Mouse (Mus musculus) activated CD4-positive, CD25-positive, alpha-beta regulatory T cell, adult 9 weeks (primary cell): Measurements from ENCODE around the gene Ifi206. TPM values are rescaled to one million over a fixed set of nuclear protein-coding genes. Genes with fewer than 3 reads are reported as not detected.

Experiments used
- polyA plus RNA-seq: library from polyadenylated mRNA; unstranded; fragments of 100-300 nt; shearing (Covaris generic); gene quantifications from one replicate; pipeline ENCODE4 v1.2.1, GENCODE M21; 2017

The Ifi206 gene
- 163 TPM for polyA plus RNA-seq

DNA sequence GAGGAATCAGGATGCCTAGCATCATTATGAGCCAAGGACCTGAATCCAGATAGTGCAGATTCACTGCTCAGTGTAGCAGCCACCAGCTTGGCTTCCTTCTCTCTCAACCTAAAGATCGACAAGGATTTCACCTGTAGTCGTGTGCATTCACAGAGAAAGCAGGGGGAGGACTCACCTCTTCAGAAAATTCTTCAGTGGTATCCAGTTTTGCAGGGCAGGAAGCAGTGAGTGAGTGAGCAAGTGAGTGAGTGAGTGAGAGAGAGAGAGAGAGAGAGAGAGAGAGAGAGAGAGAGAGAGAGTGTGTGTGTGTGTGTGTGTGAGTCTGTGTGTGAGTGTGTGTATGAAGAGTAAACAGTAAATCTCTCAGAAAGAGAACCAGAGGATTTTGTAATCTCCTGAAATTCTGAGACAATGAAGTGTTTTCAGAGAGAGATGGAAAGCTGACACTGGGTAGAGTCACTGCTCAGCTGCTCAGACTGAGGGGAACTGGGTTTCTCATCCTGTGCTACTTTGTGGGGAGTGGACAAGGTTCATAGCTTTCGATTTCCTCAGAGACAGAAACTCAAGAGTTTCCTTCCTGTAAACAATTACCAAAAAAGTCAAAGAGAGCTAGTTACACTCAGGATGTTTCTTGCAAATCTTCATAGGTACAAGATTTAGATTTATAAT, at the start of gene Ifi206:
TSS of gene Ifi206 (minus strand) at position 230 of the 669 bp plus-strand sequence.

DNA sequence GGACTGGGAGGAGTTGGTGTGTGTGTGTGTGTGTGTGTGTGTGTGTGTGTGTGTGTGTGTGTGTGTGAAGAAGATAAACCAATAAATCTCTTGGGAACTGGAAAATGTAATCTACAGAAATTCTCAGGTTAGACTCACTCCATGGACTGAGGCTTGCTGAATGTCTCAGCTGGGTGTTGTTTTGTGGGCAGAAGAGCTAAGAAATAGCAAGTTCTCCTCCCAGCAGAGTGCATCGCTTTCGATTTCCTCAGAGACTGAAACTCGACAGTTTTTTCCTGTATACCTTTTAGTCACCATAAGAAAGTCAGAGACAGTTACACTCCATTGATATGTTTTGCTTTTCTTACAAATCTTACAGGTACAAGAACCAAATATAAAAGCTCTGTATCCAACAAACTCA, 45.0 kb upstream of the Ifi206 start, which contains the start of gene Ifi214:
TSS of gene Ifi214 (minus strand) at position 167 of the 400 bp plus-strand sequence.

Other genes starting within 250 kb of the Ifi206 start
- not detected for gene Olfr418, start 225.0 kb downstream of the Ifi206 start, polyA plus RNA-seq
- not detected for gene Mptx2, start 213.3 kb downstream of the Ifi206 start, polyA plus RNA-seq
- gene Ackr1, start 157.3 kb downstream of the Ifi206 start, polyA plus RNA-seq = not detected
- 69.2 TPM for gene Aim2, start 140.2 kb downstream of the Ifi206 start, polyA plus RNA-seq
- gene Cadm3, start 123.3 kb downstream of the Ifi206 start, polyA plus RNA-seq = not detected
- gene Ifi214, start 44.9 kb upstream of the Ifi206 start, polyA plus RNA-seq = 57.8 TPM
- gene Ifi213, start 108.2 kb upstream of the Ifi206 start, polyA plus RNA-seq = 138 TPM
- 312 TPM for gene Ifi209, start 139.9 kb upstream of the Ifi206 start, polyA plus RNA-seq
- gene Ifi208, start 182.6 kb upstream of the Ifi206 start, polyA plus RNA-seq = 119 TPM